Mouse (Mus musculus) heart, adult 9 months (tissue): ENCODE measurements around the gene Sema5a.

Source experiments
- DNase-seq, 2 experiments: peaks; one replicate each; pipeline ENCODE4 v3.0.0; 2022; ENCODE audit warnings: low spot score in 2 of 2

The Sema5a gene

GRCm38 (mm10) chr15:32306557-32307243 lies 62.1 kb downstream of the Sema5a start:
- DNase-seq: no peak

- DNase-seq: no peak
Observed at GRCm38 (mm10) chr15:32310834-32311233, 66.2 kb downstream of the Sema5a start.

GRCm38 (mm10) chr15:32311287-32311686 lies 66.7 kb downstream of the Sema5a start:
- no peak for DNase-seq

- DNase-seq: no peak
Observed at GRCm38 (mm10) chr15:32317074-32317473, 72.5 kb downstream of the Sema5a start.

- DNase-seq: no peak
Observed at GRCm38 (mm10) chr15:32320739-32321138, 76.1 kb downstream of the Sema5a start.

- DNase-seq: no peak
Observed at GRCm38 (mm10) chr15:32322455-32323220, 78.0 kb downstream of the Sema5a start.

- DNase-seq: no peak
Observed at GRCm38 (mm10) chr15:32323224-32323623, 78.6 kb downstream of the Sema5a start.

- no peak for DNase-seq
Observed at GRCm38 (mm10) chr15:32324105-32324504, 79.5 kb downstream of the Sema5a start.

- no peak for DNase-seq
Observed at GRCm38 (mm10) chr15:32328370-32329004, 83.9 kb downstream of the Sema5a start.

GRCm38 (mm10) chr15:32329670-32330330 lies 85.2 kb downstream of the Sema5a start:
- DNase-seq: peak in 1 of 2 experiments; percentile 20

GRCm38 (mm10) chr15:32330427-32330826 lies 85.8 kb downstream of the Sema5a start:
- no peak for DNase-seq

- no peak for DNase-seq
Observed at GRCm38 (mm10) chr15:32331037-32331436, 86.4 kb downstream of the Sema5a start.

GRCm38 (mm10) chr15:32333456-32333855 lies 88.8 kb downstream of the Sema5a start:
- no peak for DNase-seq

GRCm38 (mm10) chr15:32337810-32338209 lies 93.2 kb downstream of the Sema5a start:
- no peak for DNase-seq

GRCm38 (mm10) chr15:32338721-32339290 lies 94.2 kb downstream of the Sema5a start:
- no peak for DNase-seq

GRCm38 (mm10) chr15:32339426-32339825 lies 94.8 kb downstream of the Sema5a start:
- DNase-seq: peak; percentile 43 to 44

GRCm38 (mm10) chr15:32341423-32341822 lies 96.8 kb downstream of the Sema5a start:
- no peak for DNase-seq

- no peak for DNase-seq
Observed at GRCm38 (mm10) chr15:32343544-32343943, 98.9 kb downstream of the Sema5a start.

GRCm38 (mm10) chr15:32347315-32347714 lies 102.7 kb downstream of the Sema5a start:
- no peak for DNase-seq

GRCm38 (mm10) chr15:32349276-32349675 lies 104.7 kb downstream of the Sema5a start:
- no peak for DNase-seq

GRCm38 (mm10) chr15:32352995-32353394 lies 108.4 kb downstream of the Sema5a start:
- DNase-seq: no peak

- no peak for DNase-seq
Observed at GRCm38 (mm10) chr15:32353513-32353912, 108.9 kb downstream of the Sema5a start.
